Mouse (Mus musculus) kidney, adult 18-20 months (tissue): ENCODE results near the gene Lrpap1.
A peak's percentile ranks its signal among the peaks of the same experiment; 100 is the strongest.

Experiments used
- DNase-seq: peaks from one replicate; pipeline ENCODE4 v3.0.0; 2021

The Lrpap1 gene

DNA sequence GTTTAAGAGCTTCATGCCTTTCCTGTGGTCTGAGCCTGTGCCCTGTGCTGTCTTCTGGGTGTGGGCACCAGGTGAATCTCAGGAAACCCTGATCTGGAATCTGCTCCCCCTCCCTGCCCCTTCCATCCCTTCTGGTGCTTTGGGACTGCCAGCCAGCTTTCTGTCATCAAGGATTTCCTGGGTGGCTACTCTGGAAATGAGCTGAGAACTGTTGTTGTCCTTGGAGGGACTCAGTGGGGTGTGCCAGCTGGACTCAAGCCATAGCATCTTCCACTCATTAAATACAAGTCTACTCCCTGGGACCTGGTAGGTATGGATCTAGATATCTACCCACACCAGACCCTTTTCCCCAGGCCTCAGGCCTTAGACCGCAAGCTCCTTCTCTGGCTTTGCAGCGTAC is 12.9 kb upstream of the Lrpap1 start:
- DNase-seq, result no peak

DNA sequence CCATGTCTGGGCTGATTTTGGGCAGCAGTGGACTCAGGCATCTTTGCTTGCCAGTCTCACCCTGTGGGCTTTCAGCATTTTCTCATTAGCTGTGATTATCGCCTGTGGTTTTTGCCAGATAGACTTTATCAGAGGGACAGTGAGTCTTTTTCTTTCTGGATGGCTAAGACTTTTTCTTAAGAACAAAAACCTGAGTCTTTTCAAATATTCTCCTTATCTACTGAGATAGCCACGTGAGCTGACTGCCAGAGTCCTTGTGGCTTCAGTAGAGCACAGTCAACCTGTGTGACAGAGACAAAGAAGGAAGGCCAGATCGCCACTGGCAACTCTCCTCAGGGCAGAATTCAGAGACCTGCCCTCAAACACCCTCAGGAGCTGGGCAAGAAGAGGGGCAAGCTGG is 12.1 kb upstream of the Lrpap1 start:
- no peak for DNase-seq

- no peak for DNase-seq
These were observed 10.4 kb upstream of the Lrpap1 start for GRCm38 (mm10) chr5:35116002-35116401.

GRCm38 (mm10) chr5:35112444-35112843 is 6.9 kb upstream of the Lrpap1 start:
- DNase-seq, result no peak

DNA sequence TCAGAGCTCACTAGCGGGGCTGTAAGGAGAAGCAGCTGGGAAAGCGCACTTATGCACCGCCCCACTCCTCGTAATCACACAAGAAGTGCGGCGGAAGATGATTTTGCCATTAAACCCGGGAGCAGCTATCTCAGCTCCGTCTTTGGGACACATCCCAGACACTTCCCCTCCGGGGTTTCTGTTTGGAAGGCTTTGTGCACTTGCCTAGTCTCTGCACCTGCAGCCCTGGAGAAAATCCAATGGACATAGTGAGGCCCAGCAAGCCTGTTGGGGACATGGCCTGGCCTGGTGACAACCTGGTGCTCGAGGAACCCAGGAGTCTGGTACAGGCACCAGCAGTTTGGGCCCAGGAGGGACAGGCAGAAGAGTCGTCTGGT is 344 bp upstream of the Lrpap1 start:
- DNase-seq, result no peak

- peak; percentile 26 for DNase-seq
These were observed 1.2 kb downstream of the Lrpap1 start for GRCm38 (mm10) chr5:35104183-35104959.

- no peak for DNase-seq
These were observed 2.0 kb downstream of the Lrpap1 start for GRCm38 (mm10) chr5:35103528-35103927.

DNA sequence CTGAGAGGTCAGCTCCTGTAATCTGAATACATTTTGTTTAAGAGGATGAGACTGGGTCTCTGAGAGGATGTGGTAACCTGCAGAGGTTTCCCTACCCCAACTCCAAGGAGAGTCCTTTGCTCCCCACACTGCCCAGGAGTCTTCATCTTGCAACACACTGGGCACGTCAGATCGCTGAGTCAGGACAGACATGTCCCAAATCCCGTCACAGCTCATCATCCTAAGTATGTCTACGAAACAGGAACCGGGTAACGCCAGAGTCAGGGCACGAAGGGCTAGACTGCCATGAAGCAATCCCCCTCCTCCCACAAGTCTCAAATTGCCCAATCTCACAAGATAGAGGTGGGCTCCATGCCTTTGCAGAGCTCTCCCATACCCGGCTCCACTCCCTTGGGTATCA is 2.5 kb downstream of the Lrpap1 start:
- no peak for DNase-seq

GRCm38 (mm10) chr5:35091636-35092035 is 13.9 kb downstream of the Lrpap1 start:
- DNase-seq, result no peak

DNA sequence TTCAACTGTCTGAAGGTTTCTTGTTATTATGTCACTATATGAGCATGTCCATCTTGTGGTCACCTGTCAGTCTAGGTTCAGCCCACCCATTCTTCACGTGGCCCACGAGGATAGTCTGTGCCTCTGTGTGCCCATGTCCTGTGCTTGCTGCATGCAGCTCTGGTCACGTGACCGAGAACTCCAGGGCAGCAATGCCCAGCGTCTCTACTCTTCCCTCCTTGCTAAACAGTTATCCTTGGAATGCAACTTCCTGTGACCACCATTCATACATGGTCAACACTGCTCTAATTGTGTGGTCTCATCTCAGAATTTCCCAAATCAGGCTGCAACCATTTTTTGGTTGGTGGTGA is 16.0 kb downstream of the Lrpap1 start:
- no peak for DNase-seq

GRCm38 (mm10) chr5:35088785-35089613 is 16.6 kb downstream of the Lrpap1 start:
- DNase-seq, result peak; percentile 80

DNA sequence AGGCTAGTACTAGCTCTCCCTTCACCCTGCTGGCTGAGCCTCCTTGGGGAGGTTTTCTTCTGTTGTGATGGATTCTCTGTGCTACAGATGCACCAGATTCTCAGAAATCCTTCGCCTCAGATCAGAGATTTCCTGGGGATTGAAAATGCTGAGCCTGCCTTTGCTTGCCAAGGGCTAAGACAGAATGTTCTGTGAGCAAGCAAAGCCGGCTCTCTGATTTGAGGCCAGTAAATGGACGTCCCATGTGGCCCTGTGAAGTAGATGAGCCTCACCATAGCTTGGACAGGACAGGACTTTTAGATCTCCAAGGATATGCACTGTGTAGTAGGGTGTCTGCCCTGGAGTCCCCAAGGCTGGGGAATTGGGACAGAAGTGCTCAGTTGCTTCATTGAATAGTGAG is 20.7 kb downstream of the Lrpap1 start:
- DNase-seq, result no peak

DNA sequence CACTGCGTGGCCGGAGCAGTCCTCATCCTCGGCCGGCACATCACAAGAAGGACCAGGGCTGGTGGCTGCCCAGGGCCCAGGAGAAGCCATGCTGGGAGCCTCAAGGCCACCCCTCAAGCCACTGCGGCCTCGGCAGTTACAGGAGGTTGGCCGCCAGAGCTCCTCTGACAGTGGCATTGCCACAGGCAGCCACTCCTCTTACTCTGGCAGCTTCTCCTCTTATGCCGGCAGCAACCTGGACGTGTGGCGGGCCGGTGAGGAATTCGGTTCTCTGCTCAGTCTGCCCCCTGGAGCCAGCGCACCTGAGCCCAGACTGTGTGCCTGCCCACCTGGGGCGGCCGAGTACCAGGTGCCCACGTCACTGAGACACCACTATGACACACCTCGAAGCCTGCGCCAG is 26.5 kb downstream of the Lrpap1 start:
- no peak for DNase-seq

- DNase-seq, result no peak
These were observed 29.2 kb downstream of the Lrpap1 start for GRCm38 (mm10) chr5:35076369-35076768.

- no peak for DNase-seq
These were observed 31.6 kb downstream of the Lrpap1 start for GRCm38 (mm10) chr5:35073992-35074391.

DNA sequence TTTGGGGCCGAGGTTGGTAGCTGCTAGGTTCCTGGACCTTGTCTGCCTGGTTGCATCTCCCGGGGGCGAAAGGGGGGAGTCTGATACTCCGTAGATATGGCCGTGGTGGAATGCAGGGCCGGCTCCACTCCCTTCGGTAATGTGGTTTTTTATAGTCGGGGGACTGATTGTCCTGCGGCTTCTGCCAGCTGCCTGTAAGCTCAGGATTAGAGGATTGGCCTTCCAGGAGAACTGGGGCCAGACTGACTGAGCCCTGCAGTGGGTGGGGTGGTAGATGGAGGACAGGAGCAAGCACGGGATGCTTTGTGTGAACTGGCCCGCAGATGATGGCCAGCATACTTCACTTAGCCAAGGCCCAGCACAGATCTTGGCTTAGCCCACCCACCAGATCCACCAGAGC is 32.3 kb downstream of the Lrpap1 start:
- no peak for DNase-seq

DNA sequence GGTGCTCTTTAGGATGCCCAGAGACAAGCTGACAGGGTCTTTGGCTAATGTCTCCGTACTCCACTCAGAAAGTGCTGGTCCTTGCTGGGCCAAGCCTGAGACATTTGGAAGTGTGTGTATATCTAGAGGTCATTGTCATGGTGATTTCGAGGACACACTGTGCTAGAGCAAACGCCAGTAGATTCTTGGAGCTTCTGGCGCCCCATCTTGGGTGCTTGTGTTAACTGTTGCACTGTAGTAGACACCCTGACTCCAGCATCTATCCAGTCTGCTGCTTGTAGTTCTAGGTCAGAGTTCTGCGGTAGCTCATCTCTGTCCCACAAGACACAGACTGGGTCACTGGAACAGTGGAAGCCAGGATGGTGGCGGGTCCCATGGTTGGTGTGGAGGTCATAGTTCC is 33.7 kb downstream of the Lrpap1 start:
- DNase-seq, result no peak

DNA sequence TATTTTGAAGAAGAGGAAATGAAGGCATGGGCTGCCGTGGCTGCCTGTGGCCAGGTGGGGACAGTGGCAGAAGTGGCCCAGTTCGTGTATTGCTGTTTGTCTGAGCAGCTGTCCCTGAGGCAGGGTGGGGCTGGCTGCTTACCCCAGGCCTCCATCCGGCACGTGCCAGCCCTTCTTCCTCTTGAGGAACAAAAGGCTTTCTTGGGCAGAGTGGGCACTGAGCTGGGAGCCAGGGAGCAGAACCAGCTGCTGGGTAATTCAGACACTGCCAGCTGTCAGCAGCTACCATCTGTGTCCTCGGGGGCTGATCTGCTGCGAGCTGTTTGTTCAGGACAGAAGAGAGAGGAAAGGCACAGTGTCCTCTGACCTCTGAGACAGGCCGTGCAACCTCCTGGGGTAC is 34.6 kb downstream of the Lrpap1 start:
- DNase-seq, result no peak

GRCm38 (mm10) chr5:35070314-35070713 is 35.3 kb downstream of the Lrpap1 start:
- DNase-seq, result no peak

GRCm38 (mm10) chr5:35069841-35070240 is 35.7 kb downstream of the Lrpap1 start:
- no peak for DNase-seq

DNA sequence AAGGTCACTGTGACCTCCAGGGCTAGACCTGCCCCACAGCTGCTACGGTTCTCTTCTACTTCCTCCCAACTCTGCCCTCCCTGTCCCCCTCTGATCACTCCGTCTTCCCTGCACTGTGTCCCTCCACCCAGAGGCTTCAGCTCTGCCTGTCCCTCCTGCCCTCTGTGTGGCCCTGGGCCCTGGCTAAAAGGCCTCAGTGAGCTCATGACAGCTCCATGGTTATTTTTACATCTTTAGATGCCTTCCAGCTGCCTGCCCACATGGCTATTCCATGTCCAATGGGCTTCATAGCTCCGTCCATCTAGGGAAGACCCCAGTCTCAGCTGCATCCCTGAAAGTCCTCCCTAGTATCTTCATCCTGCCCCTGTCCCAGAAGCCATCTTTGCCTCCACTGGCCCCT is 45.5 kb downstream of the Lrpap1 start:
- no peak for DNase-seq

- DNase-seq, result no peak
These were observed 47.4 kb downstream of the Lrpap1 start for GRCm38 (mm10) chr5:35058216-35058615.

DNA sequence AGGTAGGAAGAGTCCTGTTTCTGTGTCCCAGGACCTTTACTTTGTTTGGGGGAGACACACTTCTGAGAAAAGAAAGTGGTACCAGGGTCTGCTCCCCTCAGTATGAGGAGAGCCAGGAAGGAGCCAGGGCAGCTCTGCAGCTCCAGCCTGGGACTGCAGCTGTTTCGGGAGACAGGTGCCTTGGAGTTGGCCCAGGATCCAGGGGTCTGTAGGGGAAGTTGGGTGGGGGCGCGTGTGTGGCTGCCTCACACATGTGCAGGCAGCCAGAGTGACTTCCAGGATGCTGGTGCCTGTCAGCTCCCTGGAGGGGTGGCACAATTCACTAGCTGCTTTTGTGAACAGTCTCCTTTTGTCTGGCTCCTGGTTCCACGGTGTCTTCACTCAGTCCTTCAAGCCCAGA is 48.0 kb downstream of the Lrpap1 start:
- no peak for DNase-seq

GRCm38 (mm10) chr5:35056604-35057432 is 48.7 kb downstream of the Lrpap1 start, which contains the start of gene Dok7:
Gene Dok7 (plus strand): TSS chr5:35056766.
- peak; percentile 53 for DNase-seq
